Mouse (Mus musculus) spleen, postnatal 10 days (tissue): Measurements from ENCODE around the gene Gm6899.

Experiments
- DNase-seq, 2 experiments: peaks; one replicate each; pipeline ENCODE4 v3.0.0; 2021 to 2022; ENCODE audit warnings: low spot score in 2 of 2

The Gm6899 gene

GRCm38 (mm10) chr11:26593061-26594059 is at the start of gene Gm6899, which contains the start of gene Vrk2:
TSS of gene Gm6899 (plus strand) at chr11:26593241.
TSS of gene Vrk2 (minus strand) at chr11:26593999.
- peak; percentile 85 to 89 for DNase-seq

DNA sequence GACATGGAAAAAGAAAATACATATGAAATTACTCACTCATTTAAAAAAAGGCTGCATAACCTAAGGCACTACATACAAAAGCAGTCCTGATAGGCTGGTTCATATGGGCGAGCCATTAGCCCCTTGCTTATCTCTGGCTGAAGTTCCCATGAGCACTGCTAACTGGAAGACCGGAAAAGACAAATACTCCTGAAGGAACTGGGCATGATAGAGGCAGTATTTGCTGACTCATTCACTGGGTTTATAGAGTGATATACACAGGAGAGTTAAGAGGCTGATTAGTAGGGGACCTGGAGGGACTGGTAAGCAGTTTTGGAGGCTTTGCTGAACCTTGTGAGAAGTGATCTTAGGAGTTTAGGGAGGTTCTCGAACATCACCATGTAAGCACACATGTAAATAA is 41.5 kb upstream of the Gm6899 start:
- DNase-seq, result no peak

- no peak for DNase-seq
Measured at GRCm38 (mm10) chr11:26585409-26586366, 7.4 kb upstream of the Gm6899 start.

GRCm38 (mm10) chr11:26586367-26587183 is 6.5 kb upstream of the Gm6899 start:
- no peak for DNase-seq

DNA sequence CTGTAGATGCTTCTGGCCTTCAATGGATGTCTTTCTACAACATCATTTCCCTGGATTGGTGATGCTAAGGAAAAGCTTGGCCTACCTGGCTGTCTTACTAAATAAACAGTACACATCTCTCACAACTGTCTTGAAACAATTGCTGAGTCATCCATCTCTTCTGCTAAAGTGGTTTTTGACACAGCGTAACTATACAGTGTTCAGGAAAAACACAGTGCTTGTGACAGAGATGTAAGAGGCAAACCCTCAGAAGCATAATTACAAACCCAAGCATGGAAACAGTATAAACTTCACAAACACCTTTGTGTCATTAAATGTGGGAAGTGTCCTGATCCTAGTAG is 5.9 kb upstream of the Gm6899 start:
- DNase-seq, result no peak

- DNase-seq, result peak; percentile 24 to 29
Measured at GRCm38 (mm10) chr11:26592395-26593053, 517 bp upstream of the Gm6899 start.

- DNase-seq, result no peak
Measured at GRCm38 (mm10) chr11:26594487-26594886, 1.4 kb downstream of the Gm6899 start.

DNA sequence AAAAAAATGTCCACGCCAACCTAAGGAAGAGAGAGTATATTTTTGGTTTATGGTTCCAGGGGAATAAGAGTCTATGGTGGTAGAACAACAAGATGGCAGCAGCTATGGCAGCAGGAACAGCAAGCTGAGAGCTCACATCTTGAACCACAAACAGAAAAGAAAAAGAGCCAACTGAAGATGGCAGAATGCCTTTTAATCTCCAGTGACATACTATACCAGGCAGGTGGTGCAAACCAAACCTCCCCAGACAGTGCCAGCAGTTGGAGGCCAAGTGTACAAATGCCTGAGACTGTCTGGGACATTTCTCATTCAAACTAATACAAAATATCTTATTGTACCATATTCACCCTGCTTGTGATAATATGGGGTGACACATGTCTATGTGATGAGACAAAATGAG is 3.1 kb downstream of the Gm6899 start:
- no peak for DNase-seq

- no peak for DNase-seq
Measured at GRCm38 (mm10) chr11:26597145-26597544, 4.1 kb downstream of the Gm6899 start.

GRCm38 (mm10) chr11:26597761-26598160 is 4.7 kb downstream of the Gm6899 start:
- no peak for DNase-seq

DNA sequence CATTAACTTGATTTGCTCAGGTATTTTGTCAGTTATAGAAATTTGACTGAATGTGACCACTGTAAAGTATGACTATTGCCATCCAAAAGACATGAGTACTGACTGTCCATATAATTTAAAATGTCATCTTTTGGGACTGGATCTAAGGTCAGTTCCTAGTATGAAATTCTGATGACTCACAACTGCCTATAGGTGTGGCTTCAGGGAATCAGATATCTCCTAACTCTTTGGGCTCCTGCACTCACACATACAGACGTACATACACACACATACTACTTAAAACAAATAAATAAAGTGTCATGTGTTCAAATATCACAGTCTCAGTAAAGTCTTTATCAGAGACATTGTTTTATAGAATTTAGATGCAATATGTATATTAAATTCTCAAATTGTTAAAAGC is 5.8 kb downstream of the Gm6899 start:
- DNase-seq, result no peak

DNA sequence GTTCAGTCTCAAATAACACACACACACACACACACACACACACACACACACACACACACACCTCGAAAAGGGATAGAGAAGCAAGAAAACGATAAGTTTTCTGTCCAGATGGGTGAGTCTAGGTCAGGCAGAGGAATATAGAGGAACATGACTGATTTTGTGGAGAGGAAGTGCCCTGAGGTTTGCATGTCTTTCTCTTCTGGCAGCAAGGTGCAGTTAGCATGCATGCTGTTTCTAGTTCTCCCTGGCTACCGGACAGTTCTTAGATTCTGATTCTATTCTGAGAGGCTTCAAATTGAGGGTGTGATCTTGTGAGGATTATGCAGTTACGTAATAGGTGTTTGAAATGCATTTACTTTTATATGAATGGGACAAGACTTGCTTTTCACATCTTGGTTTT is 7.7 kb downstream of the Gm6899 start:
- DNase-seq, result no peak

- no peak for DNase-seq
Measured at GRCm38 (mm10) chr11:26601571-26602175, 8.6 kb downstream of the Gm6899 start.

- DNase-seq, result no peak
Measured at GRCm38 (mm10) chr11:26604061-26604655, 11.1 kb downstream of the Gm6899 start.

- no peak for DNase-seq
Measured at GRCm38 (mm10) chr11:26608795-26609194, 15.8 kb downstream of the Gm6899 start.

GRCm38 (mm10) chr11:26618475-26619223 is 25.6 kb downstream of the Gm6899 start:
- no peak for DNase-seq

- no peak for DNase-seq
Measured at GRCm38 (mm10) chr11:26622727-26623126, 29.7 kb downstream of the Gm6899 start.

GRCm38 (mm10) chr11:26636239-26636638 is 43.2 kb downstream of the Gm6899 start:
- DNase-seq, result no peak

GRCm38 (mm10) chr11:26640314-26640785 is 47.3 kb downstream of the Gm6899 start:
- peak in 1 of 2 experiments; percentile 36 for DNase-seq
